Mouse (Mus musculus): ENCODE data around the gene Ugt1a7c.
A peak's percentile ranks its signal among the peaks of the same experiment; 100 is the strongest.
"Not testable (repeated sequence)": the region's sequence is repeated elsewhere in the genome, so short reads cannot be mapped to it uniquely, and the experiment has no call there.

DNA sequence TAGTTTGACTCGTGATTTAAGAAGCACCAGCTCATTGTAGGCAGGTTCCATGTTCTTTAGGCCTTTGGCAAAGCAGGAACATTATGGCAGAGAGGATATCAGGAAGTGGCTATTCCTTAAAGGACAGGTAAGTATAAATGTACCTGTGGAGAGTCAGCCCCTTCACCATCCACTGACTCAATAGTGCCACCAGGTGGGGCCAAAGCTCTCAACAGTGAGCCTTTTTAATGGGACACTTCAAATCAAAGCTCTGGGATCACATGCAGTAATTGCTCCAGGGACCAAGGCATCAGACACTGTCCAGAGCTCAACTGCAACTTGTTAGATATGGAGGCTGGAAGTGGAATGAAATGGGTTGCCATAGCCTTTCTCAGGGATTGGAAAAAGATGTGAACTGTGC is 26.7 kb downstream of the Ugt1a7c start:
- TF ChIP-seq GABPA (IDR thresholded peaks at IDR 0.05; ENCODE audit: low read depth, low read length); MAFK (IDR thresholded peaks at IDR 0.05; ENCODE audit: borderline replicate concordance, low read depth, low read length); BHLHE40 (IDR thresholded peaks at IDR 0.05; ENCODE audit: borderline replicate concordance, low read depth, low read length); MXI1 (IDR thresholded peaks at IDR 0.05; ENCODE audit: low read depth, low read length); HCFC1 (IDR thresholded peaks at IDR 0.05; ENCODE audit: low read depth, low read length); POLR2A (IDR thresholded peaks at IDR 0.05; ENCODE audit: control insufficient read depth in 1 of 2, insufficient read depth in 1 of 2, low read depth in 1 of 2, low read length in 2 of 2, poor library complexity in 1 of 2); EP300 (IDR thresholded peaks at IDR 0.05; ENCODE audit: low read depth in 1 of 2, low read length in 2 of 2); ETS1 (IDR thresholded peaks at IDR 0.05; ENCODE audit: low read depth, low read length); MYC (IDR thresholded peaks at IDR 0.05; ENCODE audit: low read depth, low read length); ZKSCAN1 (IDR thresholded peaks at IDR 0.05; ENCODE audit: low read depth, low read length); TAL1 (IDR thresholded peaks at IDR 0.05; ENCODE audit: low read length); KAT2A (conservative IDR thresholded peaks at IDR 0.05; ENCODE audit: low read depth, low read length); ZNF384 (IDR thresholded peaks at IDR 0.05; ENCODE audit: low read depth, low read length): not testable (repeated sequence)
- peak in 2 of 3 experiments; percentile 37; a peak in 4 of 6 replicates for TF ChIP-seq CTCF (IDR thresholded peaks at IDR 0.05 in 2 of 3, conservative IDR thresholded peaks at IDR 0.05 in 1 of 3; ENCODE audit: control insufficient read depth in 1 of 3, insufficient read depth in 1 of 3, low read depth in 2 of 3, low read length in 3 of 3, poor library complexity in 1 of 3, severe bottlenecking in 1 of 3)
